Mouse (Mus musculus): ENCODE measurements at regions not wholly inside any gene's neighbourhood (a gene's known extent, or its start where the extent isn't known, plus 50 kb on each side); places are given as distances from the start of the nearest gene placed in this dataset.

- DNase-seq (ENCODE audit: low read depth), result no peak
These were observed 167.3 kb upstream of the Slc35b3 start for GRCm38 (mm10) chr13:39127942-39128341.

- DNase-seq (ENCODE audit: low read depth), result no peak
These were observed 131.4 kb upstream of the Slc35b3 start for GRCm38 (mm10) chr13:39092058-39092457.

GRCm38 (mm10) chr13:39084544-39084943, 123.9 kb upstream of the Slc35b3 start:
- DNase-seq (ENCODE audit: low read depth), result no peak

- peak; percentile 4 for DNase-seq (ENCODE audit: low read depth)
These were observed 113.5 kb upstream of the Slc35b3 start for GRCm38 (mm10) chr13:39074211-39074610.

GRCm38 (mm10) chr13:39032263-39032662, 71.6 kb upstream of the Slc35b3 start:
- DNase-seq (ENCODE audit: low read depth), result no peak

GRCm38 (mm10) chr13:39020168-39020567, 59.5 kb upstream of the Slc35b3 start:
- DNase-seq (ENCODE audit: low read depth), result no peak

GRCm38 (mm10) chr13:39011696-39012095, 51.0 kb upstream of the Slc35b3 start:
- DNase-seq (ENCODE audit: low read depth), result peak; percentile 25

Measured in fibroblast of lung, adult 2 months (primary cell).